Mouse (Mus musculus) brain, embryonic 14.5 days (tissue): ENCODE measurements at regions not wholly inside any gene's neighbourhood (a gene's known extent, or its start where the extent isn't known, plus 50 kb on each side); places are given as distances from the start of the nearest gene placed in this dataset.

Experiments used
- DNase-seq: peaks from one replicate; pipeline ENCODE4 v3.0.0-alpha.2; 2011; ENCODE audit warnings: low read depth
- CTCF ChIP-seq: fragments of 200-500 bp; IDR thresholded peaks from 2 replicates; pipeline ENCODE4 v1.5.1; 2012; ENCODE audit warnings: inconsistent platforms, mild to moderate bottlenecking, moderate library complexity, borderline replicate concordance; ENCODE audit not compliant: insufficient read depth, insufficient read length; ENCODE audit errors: extremely low read depth
- POLR2A ChIP-seq: fragments of 200-500 bp; IDR thresholded peaks from 2 replicates; pipeline ENCODE4 v1.6.1; 2012; ENCODE audit warnings: mild to moderate bottlenecking, inconsistent platforms, borderline replicate concordance; ENCODE audit not compliant: poor library complexity, insufficient read depth, insufficient read length, severe bottlenecking; ENCODE audit errors: extremely low read depth

GRCm38 (mm10) chrX:92791023-92791346 lies 191.6 kb upstream of the Mageb18 start:
- no peak for TF ChIP-seq CTCF
- no peak for TF ChIP-seq POLR2A
- DNase-seq: no peak

GRCm38 (mm10) chrX:92790323-92791022 lies 191.1 kb upstream of the Mageb18 start:
- TF ChIP-seq CTCF (no peak), POLR2A (no peak)
- peak; percentile 92 for DNase-seq

GRCm38 (mm10) chrX:92786814-92787213 lies 187.4 kb upstream of the Mageb18 start:
- peak; percentile 33 for DNase-seq
- TF ChIP-seq POLR2A (no peak), CTCF (no peak)

- TF ChIP-seq CTCF (no peak), POLR2A (no peak)
- DNase-seq: peak; percentile 53
These were observed 140.7 kb upstream of the Mageb18 start for GRCm38 (mm10) chrX:92740026-92740425.

- peak; percentile 58 for DNase-seq
- TF ChIP-seq CTCF (no peak), POLR2A (no peak)
These were observed 110.9 kb upstream of the Mageb18 start for GRCm38 (mm10) chrX:92710279-92710678.

GRCm38 (mm10) chrX:92679761-92680160 lies 80.4 kb upstream of the Mageb18 start:
- TF ChIP-seq POLR2A (no peak), CTCF (no peak)
- no peak for DNase-seq

- DNase-seq: peak; percentile 34
- TF ChIP-seq CTCF: no peak
These were observed 61.8 kb upstream of the Mageb18 start for GRCm38 (mm10) chrX:92661168-92661567.
